Mouse (Mus musculus) Muller cell, postnatal 12 days (primary cell): ENCODE measurements at regions not wholly inside any gene's neighbourhood (a gene's known extent, or its start where the extent isn't known, plus 50 kb on each side); places are given as distances from the start of the nearest gene placed in this dataset.
"Not testable (repeated sequence)": the region's sequence is repeated elsewhere in the genome, so short reads cannot be mapped to it uniquely, and the experiment has no call there.

ENCODE experiments used
- DNase-seq: peaks from one replicate; pipeline ENCODE4 v3.0.0-alpha.2; 2015; ENCODE audit errors: inconsistent ontology term

GRCm38 (mm10) chr17:13550896-13551267 lies 196.5 kb downstream of the Tcp10c start:
- DNase-seq: not testable (repeated sequence)

GRCm38 (mm10) chr17:13551693-13552404 lies 197.5 kb downstream of the Tcp10c start:
- DNase-seq: not testable (repeated sequence)

- not testable (repeated sequence) for DNase-seq
Measured at GRCm38 (mm10) chr17:13552840-13553239, 198.5 kb downstream of the Tcp10c start.

GRCm38 (mm10) chr17:13555311-13556059 lies 201.1 kb downstream of the Tcp10c start:
- DNase-seq: not testable (repeated sequence)

- DNase-seq: not testable (repeated sequence)
Measured at GRCm38 (mm10) chr17:13556060-13556660, 201.8 kb downstream of the Tcp10c start.

- no peak for DNase-seq
Measured at GRCm38 (mm10) chr17:13558863-13559262, 201.5 kb upstream of the Afdn start.

- DNase-seq: no peak
Measured at GRCm38 (mm10) chr17:13561342-13561741, 199.0 kb upstream of the Afdn start.

GRCm38 (mm10) chr17:13562974-13563373 lies 197.4 kb upstream of the Afdn start:
- no peak for DNase-seq

GRCm38 (mm10) chr17:13564800-13565199 lies 195.5 kb upstream of the Afdn start:
- no peak for DNase-seq

- DNase-seq: no peak
Measured at GRCm38 (mm10) chr17:13566680-13567079, 193.7 kb upstream of the Afdn start.

GRCm38 (mm10) chr17:13567183-13567582 lies 193.2 kb upstream of the Afdn start:
- no peak for DNase-seq

GRCm38 (mm10) chr17:13570796-13571195 lies 189.5 kb upstream of the Afdn start:
- no peak for DNase-seq

- DNase-seq: no peak
Measured at GRCm38 (mm10) chr17:13572204-13572833, 188.0 kb upstream of the Afdn start.

- DNase-seq: no peak
Measured at GRCm38 (mm10) chr17:13573036-13573435, 187.3 kb upstream of the Afdn start.

- DNase-seq: no peak
Measured at GRCm38 (mm10) chr17:13574122-13574521, 186.2 kb upstream of the Afdn start.

- no peak for DNase-seq
Measured at GRCm38 (mm10) chr17:13574682-13575444, 185.5 kb upstream of the Afdn start.

- DNase-seq: no peak
Measured at GRCm38 (mm10) chr17:13577798-13578197, 182.5 kb upstream of the Afdn start.

GRCm38 (mm10) chr17:13581214-13581920 lies 179.0 kb upstream of the Afdn start:
- no peak for DNase-seq

- DNase-seq: no peak
Measured at GRCm38 (mm10) chr17:13581995-13582588, 178.2 kb upstream of the Afdn start.

- DNase-seq: no peak
Measured at GRCm38 (mm10) chr17:13583475-13584233, 176.7 kb upstream of the Afdn start.
